Mouse (Mus musculus) liver, embryonic 13.5 days (tissue): ENCODE measurements around the gene Aire. TPM values are rescaled to one million over a fixed set of nuclear protein-coding genes. Genes with fewer than 3 reads are reported as not detected.
A peak's percentile ranks its signal among the peaks of the same experiment; 100 is the strongest.

ENCODE experiments used
- ATAC-seq: fragments of 200-750 bp; cut with Nextera tagmentation; 2 replicates; pipeline ENCODE4 v1.8.0; 2017; ENCODE audit warnings: low read depth, mild to moderate bottlenecking, moderate number of reproducible peaks, moderate library complexity
- DNase-seq: peaks from one replicate; pipeline ENCODE4 v3.0.0; 2022
- H3K27ac ChIP-seq: fragments of 300-500 bp; sonication (generic); 2 replicates; pipeline ENCODE4 v1.5.1; 2015; ENCODE audit warnings: moderate library complexity, mild to moderate bottlenecking, inconsistent platforms
- H3K27me3 ChIP-seq: fragments of 300-500 bp; sonication (generic); 2 replicates; pipeline ENCODE4 v1.6.1; 2015; ENCODE audit warnings: mild to moderate bottlenecking, inconsistent platforms
- H3K36me3 ChIP-seq: fragments of 300-500 bp; sonication (generic); 2 replicates; pipeline ENCODE4 v1.6.1; 2015; ENCODE audit warnings: mild to moderate bottlenecking, inconsistent platforms
- H3K4me1 ChIP-seq: fragments of 300-500 bp; sonication (generic); replicated peaks from 2 replicates; pipeline ENCODE4 v1.6.1; 2015; ENCODE audit warnings: inconsistent platforms
- H3K4me2 ChIP-seq: fragments of 300-500 bp; sonication (generic); 2 replicates; pipeline ENCODE4 v1.6.1; 2015; ENCODE audit warnings: inconsistent platforms, mild to moderate bottlenecking, moderate library complexity
- H3K4me3 ChIP-seq: fragments of 300-500 bp; sonication (generic); replicated peaks from 2 replicates; pipeline ENCODE4 v1.5.1; 2015; ENCODE audit warnings: mild to moderate bottlenecking, inconsistent platforms
- H3K9ac ChIP-seq: fragments of 300-500 bp; sonication (generic); 2 replicates; pipeline ENCODE4 v1.6.1; 2015; ENCODE audit warnings: mild to moderate bottlenecking, inconsistent platforms
- H3K9me3 ChIP-seq: fragments of 300-500 bp; sonication (generic); replicated peaks from 2 replicates; pipeline ENCODE4 v1.6.1; 2016; ENCODE audit warnings: inconsistent platforms
- WGBS: fragments of 180-500 bp; shearing (Covaris S2); methylation state at CpG from one replicate; pipeline ENCODE4 v1.1.7; 2015; ENCODE audit not compliant: insufficient replicate concordance; 5-methylcytosine and 5-hydroxymethylcytosine counted together
- polyA plus RNA-seq: library from polyadenylated mRNA; unstranded; fragments of >200 nt; fragmentation: Nextera tagmentation; extraction: Ambion mirVana; gene quantifications from 2 replicates; pipeline ENCODE4 v1.2.1, GENCODE M21; 2015

Gene Aire
- not detected in 2 replicates for polyA plus RNA-seq

DNA sequence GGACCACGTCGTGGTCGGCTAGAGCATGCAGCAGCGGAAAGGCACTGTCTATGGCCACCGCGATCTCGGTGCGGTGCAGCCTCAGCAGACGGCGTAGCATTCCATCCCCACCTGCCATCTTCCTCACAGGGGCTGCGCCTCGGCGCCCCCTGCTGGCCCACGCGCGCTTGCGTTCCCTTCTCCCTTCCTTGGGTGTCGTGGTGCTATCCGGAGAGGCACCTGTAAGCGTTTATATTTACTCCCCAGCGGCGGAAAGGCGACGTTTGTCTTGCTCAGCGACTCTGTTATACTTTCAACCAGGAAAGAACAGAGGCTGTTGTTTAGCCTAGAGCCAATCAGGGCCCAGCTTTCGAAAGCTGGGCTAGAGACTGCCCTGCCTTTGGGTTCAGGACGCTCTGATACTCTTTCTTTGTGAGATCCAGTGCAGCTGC lies at the start of gene Aire:
Gene Aire (minus strand): TSS at position 205 of the 431 bp plus-strand sequence.
- Histone ChIP-seq H3K9ac (no peak within 1 kb of the TSS), H3K9me3 (no peaks in the 10 kb centered on the region), H3K4me2 (peak within 1 kb of the TSS; percentile 32), H3K36me3 (no peaks in the 10 kb centered on the region), H3K27ac (no peak within 1 kb of the TSS), H3K27me3 (peaks cover 12% of the 10 kb centered on the region), H3K4me1 (peaks cover 5% of the 10 kb centered on the region), H3K4me3 (no peak within 1 kb of the TSS)
- DNase-seq (peak; percentile 33), ATAC-seq (no peak)
- 3% methylated on average over 27 of the region's 27 CpGs for WGBS

DNA sequence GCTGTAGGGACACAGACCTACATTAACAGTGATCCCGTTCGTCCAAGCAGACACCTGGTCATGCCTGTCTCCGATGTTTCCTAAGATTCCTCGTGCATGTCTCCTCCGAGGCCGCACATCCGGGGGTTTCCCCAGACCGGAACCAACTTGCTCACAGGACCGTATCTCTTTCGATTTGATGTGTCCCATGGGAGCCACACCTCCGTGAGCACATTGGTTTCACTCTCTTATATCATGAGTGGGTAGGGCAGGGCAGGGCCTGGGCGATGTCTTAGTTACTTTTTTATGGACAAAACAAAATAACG lies 49.3 kb upstream of the Aire start:
- H3K9ac ChIP-seq: no peak overlapping the region
- DNase-seq (no peak), ATAC-seq (no peak)
- 72% methylated on average over 13 of the region's 13 CpGs for WGBS
- H3K4me1 ChIP-seq: peaks cover 6% of the 10 kb centered on the region; the same call in 1 of the 2 replicates
- H3K9me3 ChIP-seq: no peaks in the 10 kb centered on the region
- no peaks in the 10 kb centered on the region for H3K27me3 ChIP-seq
- H3K4me3 ChIP-seq: no peak overlapping the region
- no peaks in the 10 kb centered on the region for H3K36me3 ChIP-seq
- no peak overlapping the region for H3K27ac ChIP-seq
- no peak overlapping the region for H3K4me2 ChIP-seq

DNA sequence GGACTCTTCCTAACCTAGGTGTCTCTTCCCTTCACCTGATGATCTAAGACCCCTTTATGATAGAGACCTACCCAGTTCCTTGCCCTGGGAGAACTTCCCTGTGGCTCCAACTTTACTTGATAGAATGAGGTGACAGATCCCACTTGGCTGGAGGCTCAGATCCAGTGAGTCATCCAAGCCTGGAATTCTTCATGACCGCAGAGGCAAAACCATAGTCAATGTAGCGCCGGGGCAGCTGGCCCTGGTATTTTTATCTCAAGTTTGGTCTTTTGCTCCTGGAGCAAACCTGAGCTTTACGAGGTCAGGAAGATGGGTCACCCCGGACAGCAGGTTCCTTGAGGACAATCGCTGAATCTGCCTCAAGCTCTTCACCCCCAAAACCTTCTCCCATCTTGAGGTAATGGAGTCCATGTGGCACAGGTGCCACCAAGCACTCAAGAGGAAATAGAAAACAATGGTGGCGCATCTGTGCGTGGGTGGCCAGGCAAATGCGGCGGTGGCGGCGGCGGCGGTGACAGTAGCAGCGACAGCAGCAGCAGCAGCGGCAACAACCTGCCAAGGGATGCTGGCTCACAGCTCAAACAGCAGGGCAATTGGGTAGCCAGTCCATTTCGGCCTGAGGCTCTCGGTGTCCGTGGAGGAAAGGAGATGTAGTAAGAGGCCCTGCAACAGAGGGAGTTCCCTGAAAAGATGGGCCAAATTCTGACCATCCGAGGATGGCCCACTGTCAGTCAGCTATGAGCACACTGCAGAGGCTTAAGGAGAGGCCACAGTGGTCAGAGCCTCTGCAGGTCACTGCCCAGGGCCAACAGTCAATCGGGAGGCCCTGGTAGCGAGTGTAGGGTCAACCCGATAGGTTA lies 48.7 kb upstream of the Aire start:
- Histone ChIP-seq H3K4me1 (peaks cover 6% of the 10 kb centered on the region; the same call in 1 of the 2 replicates), H3K9me3 (no peaks in the 10 kb centered on the region), H3K4me3 (no peak overlapping the region), H3K36me3 (no peaks in the 10 kb centered on the region), H3K9ac (no peak overlapping the region), H3K27me3 (no peaks in the 10 kb centered on the region), H3K4me2 (no peak overlapping the region), H3K27ac (no peak overlapping the region)
- WGBS: 76% methylated on average over 23 of the region's 23 CpGs
- ATAC-seq (no peak), DNase-seq (no peak)

DNA sequence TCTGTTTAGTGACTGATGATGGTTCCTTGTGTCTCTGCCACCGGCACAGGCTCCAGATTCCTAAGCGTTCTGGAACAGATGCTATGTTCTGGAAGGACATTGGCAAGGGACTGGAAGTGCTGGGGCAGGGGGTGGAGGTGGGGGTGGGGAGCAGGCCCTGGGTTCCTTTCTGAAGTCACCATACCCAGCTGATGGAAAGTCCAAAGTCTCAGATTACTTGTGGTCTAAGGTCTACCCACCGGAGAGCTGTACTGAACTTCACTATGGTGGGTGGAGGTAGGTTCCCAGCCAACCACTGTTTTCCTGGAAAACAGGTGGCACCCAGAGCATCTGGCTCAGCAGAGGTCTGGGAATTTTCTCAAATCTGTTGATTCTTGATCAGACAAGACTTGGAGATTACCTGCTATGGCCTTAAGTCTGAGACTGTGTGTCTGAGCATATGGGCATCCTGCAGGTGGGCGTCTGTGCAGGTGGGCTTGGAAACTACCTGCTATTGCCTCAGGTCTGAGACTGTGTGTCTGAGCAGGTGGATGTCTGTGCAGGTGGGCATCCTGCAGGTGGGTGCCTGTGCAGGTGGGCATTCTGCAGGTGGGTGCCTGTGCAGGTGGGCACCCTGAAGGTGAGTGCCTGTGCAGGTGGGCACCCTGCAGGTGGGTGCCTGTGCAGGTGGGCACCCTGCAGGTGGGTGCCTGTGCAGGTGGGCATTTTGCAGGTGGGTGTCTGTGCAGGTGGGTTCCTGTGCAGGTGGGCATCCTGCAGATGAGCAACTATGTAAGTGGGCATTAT lies 47.5 kb upstream of the Aire start:
- 60% methylated on average over 4 of the region's 4 CpGs for WGBS
- Histone ChIP-seq H3K9me3 (no peaks in the 10 kb centered on the region), H3K4me1 (peaks cover 6% of the 10 kb centered on the region; the same call in 1 of the 2 replicates), H3K9ac (no peak overlapping the region), H3K36me3 (no peaks in the 10 kb centered on the region), H3K27me3 (no peaks in the 10 kb centered on the region), H3K4me3 (no peak overlapping the region), H3K4me2 (no peak overlapping the region), H3K27ac (no peak overlapping the region)
- DNase-seq (no peak), ATAC-seq (no peak)

DNA sequence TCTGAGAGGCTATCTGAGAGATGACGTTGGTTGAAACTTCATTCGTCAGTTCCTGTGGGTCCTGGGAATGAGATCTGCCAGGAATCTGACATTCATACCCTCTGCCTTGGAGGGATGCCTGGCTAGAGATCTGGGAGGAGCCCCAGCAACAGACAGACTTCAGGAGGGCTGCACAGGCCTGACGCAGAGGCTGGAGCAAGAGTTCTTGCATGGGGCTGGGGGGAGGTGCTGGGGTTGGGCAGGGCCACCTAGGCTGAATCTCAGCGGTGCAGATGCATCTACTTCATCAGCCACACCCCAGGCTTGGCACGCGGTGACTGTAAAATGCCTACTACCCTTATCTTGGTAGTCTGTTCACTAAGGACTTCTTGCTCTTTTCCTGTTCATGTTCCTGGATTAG lies 46.8 kb upstream of the Aire start:
- 31% methylated on average over 6 of the region's 6 CpGs for WGBS

DNA sequence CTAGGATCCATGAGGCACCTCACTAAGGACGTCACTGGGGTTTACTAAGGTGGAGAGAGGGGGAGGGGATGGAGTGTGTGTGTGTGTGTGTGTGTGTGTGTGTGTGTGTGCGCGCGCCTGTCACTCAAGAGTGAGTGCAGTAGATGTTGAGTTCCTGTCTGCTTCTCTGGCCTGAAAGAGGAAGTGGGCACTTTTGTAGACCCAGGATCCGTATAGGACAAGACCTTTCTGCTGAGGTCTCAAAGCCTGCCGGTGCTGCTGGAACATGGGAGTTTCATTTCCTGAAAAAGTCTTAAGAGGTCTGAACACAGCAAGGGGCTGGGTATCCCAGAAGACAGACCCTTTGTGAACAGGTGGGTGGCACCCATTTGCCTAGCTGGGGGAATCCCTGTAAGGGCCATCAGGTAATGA lies 43.7 kb upstream of the Aire start:
- H3K9ac ChIP-seq: no peak overlapping the region
- H3K4me2 ChIP-seq: no peak overlapping the region
- no peaks in the 10 kb centered on the region for H3K27me3 ChIP-seq
- H3K4me3 ChIP-seq: no peak overlapping the region
- peak; percentile 31; the same call in 1 of the 2 replicates for ATAC-seq
- no peak overlapping the region for H3K27ac ChIP-seq
- no peak for DNase-seq
- WGBS: 14% methylated on average over 6 of the region's 6 CpGs
- H3K36me3 ChIP-seq: no peaks in the 10 kb centered on the region
- no peaks in the 10 kb centered on the region for H3K9me3 ChIP-seq
- H3K4me1 ChIP-seq: peaks cover 6% of the 10 kb centered on the region; the same call in 1 of the 2 replicates

More for the DNA sequence above, 46.8 kb upstream of the Aire start:
- H3K4me2 ChIP-seq: no peak overlapping the region
- no peak overlapping the region for H3K27ac ChIP-seq
- H3K9ac ChIP-seq: no peak overlapping the region
- peaks cover 6% of the 10 kb centered on the region; the same call in 1 of the 2 replicates for H3K4me1 ChIP-seq
- H3K27me3 ChIP-seq: no peaks in the 10 kb centered on the region
- ATAC-seq (no peak), DNase-seq (no peak)
- no peaks in the 10 kb centered on the region for H3K36me3 ChIP-seq
- H3K9me3 ChIP-seq: no peaks in the 10 kb centered on the region
- H3K4me3 ChIP-seq: no peak overlapping the region

DNA sequence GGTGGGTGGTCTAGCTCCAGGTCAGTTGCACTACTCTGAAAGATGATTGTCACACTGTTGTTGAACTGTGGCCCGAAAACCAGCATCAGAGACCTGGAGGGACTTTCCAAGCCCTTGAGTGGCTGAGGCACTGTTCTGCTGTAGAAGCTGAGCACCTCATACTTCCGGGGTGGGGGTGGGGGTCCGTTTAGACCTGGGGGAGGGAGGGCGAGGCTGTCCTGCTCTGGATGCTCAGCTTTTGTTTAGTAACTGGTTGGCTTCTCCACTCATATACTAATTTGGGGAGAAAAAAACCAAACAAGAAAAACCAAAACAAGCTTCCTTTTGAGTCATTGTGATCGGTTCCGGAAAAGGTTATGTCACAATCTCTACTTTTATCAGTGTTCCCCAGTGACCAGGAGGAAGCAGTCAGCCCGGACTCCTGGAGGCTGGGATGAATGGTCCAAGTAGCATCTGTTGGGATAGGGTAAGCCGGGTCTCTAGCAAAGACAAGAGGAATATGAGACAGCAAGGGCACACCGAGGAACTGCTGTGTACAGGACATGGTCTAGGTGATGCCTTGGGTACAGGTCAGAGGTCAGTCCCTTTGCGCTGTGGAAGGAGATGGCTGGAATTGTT lies 43.1 kb upstream of the Aire start:
- no peaks in the 10 kb centered on the region for H3K9me3 ChIP-seq
- WGBS: 23% methylated on average over 10 of the region's 10 CpGs
- DNase-seq (no peak), ATAC-seq (no peak)
- H3K36me3 ChIP-seq: no peaks in the 10 kb centered on the region
- H3K9ac ChIP-seq: no peak overlapping the region
- H3K27ac ChIP-seq: no peak overlapping the region
- H3K4me3 ChIP-seq: no peak overlapping the region
- H3K27me3 ChIP-seq: no peaks in the 10 kb centered on the region
- H3K4me2 ChIP-seq: no peak overlapping the region
- H3K4me1 ChIP-seq: peaks cover 6% of the 10 kb centered on the region; the same call in 1 of the 2 replicates

DNA sequence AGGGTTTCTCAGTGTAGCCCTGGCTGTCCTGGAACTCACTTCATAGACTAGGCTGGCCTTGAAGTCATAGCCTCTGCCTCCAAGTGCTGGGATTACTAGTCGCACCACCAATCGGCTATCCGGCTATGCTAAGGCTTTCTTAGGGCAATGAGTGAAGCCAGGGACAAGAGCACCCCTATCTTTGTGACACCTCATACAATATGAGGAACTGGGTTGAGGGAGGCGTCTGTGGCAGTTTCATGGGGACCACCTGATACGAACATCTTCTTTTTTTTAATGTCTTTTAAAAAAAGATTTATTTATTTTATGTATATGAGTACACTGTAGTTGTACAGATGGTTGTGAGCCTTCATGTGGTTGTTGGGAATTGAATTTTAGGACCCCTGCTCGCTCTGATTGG lies 42.3 kb upstream of the Aire start:
- H3K27me3 ChIP-seq: no peaks in the 10 kb centered on the region
- no peaks in the 10 kb centered on the region for H3K9me3 ChIP-seq
- no peak for ATAC-seq
- no peak overlapping the region for H3K4me3 ChIP-seq
- no peaks in the 10 kb centered on the region for H3K36me3 ChIP-seq
- 73% methylated on average over 6 of the region's 6 CpGs for WGBS
- no peak overlapping the region for H3K4me2 ChIP-seq
- H3K9ac ChIP-seq: no peak overlapping the region
- no peak for DNase-seq
- H3K27ac ChIP-seq: no peak overlapping the region
- peaks cover 6% of the 10 kb centered on the region; the same call in 1 of the 2 replicates for H3K4me1 ChIP-seq

DNA sequence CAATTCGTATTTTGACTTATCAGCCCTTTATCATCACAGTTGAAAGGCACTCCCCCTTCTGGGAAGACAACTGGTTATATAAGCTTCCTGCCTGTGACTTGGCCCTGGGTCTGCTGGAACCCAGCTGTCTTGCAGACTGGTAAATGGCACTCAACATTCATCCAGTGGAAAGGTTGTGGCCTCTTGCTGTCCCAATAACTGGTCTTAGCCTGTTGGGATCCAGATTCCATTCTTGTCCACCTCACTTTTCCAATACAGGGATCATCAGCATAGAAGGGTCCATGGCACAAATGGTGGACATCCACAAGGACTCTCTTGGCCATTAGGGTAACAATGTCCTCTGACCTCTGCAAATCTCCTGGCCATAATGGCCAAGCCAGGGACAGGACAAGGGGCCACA lies 40.7 kb upstream of the Aire start:
- ATAC-seq (no peak), DNase-seq (no peak)
- Histone ChIP-seq H3K9me3 (no peaks in the 10 kb centered on the region), H3K4me1 (no peaks in the 10 kb centered on the region), H3K36me3 (no peaks in the 10 kb centered on the region), H3K4me3 (no peak overlapping the region), H3K9ac (no peak overlapping the region), H3K27me3 (no peaks in the 10 kb centered on the region), H3K4me2 (no peak overlapping the region), H3K27ac (no peak overlapping the region)
- 18% methylated on average over 1 of the region's 1 CpGs for WGBS

DNA sequence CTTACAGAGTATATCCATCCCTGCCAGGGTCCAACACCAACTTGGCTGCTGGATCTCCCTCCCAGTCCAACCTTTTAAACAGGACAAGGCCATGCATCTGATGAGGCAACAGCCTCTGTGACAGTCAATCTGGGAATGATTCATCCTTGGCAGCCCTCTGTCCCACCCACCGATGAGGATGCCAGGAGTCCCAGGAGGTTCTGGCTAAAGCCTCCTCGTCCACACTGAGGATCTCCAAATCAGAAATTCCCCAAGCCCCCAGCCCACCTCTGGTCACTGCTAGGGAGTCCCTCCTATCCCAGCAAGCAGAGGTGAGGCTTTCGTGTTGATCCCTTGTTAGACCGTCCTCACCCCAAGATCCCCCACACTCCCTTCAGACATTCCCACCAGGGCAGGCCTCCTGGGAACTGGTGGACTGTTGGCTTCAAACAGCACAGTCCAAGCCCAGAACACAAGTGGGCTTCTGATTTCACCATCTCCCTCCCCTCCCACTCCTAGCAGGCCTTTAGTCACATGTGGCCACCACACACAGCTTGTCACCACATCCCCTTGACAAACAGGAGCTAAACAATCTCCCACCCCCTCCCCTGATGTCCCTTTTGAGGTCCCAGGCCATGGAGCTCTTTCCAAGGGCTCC lies 36.7 kb upstream of the Aire start:
- no peak for DNase-seq
- H3K4me1 ChIP-seq: no peaks in the 10 kb centered on the region
- 66% methylated on average over 4 of the region's 4 CpGs for whole genome bisulfite sequencing

DNA sequence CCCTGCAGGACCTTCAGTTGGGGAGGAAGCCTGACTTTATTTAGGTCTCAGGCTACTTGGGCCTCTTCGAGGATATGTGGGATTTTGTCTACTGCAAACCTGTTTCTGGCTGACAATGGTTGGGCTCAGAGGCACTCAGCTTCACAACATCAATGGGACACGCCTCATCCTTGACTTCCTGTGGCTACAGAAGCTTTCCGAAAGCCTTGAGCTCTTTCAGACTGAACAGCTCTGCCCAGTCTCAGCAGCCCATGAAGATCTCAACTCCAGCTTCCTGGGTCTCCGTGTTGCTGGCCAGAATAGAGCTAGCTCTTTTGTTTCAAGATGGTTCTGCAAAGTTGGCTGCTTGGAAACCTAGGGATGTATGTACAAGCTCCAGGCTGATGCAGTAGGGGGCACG lies 34.9 kb upstream of the Aire start:
- Histone ChIP-seq H3K9me3 (no peaks in the 10 kb centered on the region), H3K4me3 (no peak overlapping the region), H3K27ac (no peak overlapping the region), H3K36me3 (peaks cover 4% of the 10 kb centered on the region; the same call in 1 of the 2 replicates), H3K4me1 (no peaks in the 10 kb centered on the region), H3K27me3 (no peaks in the 10 kb centered on the region), H3K4me2 (no peak overlapping the region), H3K9ac (no peak overlapping the region)
- no peak for ATAC-seq
- DNase-seq: no peak
- WGBS: 37% methylated on average over 5 of the region's 5 CpGs

More for the DNA sequence above, 36.7 kb upstream of the Aire start:
- no peak overlapping the region for H3K4me2 ChIP-seq
- no peak overlapping the region for H3K4me3 ChIP-seq
- H3K36me3 ChIP-seq: peaks cover 4% of the 10 kb centered on the region; the same call in 1 of the 2 replicates
- H3K9ac ChIP-seq: no peak overlapping the region
- H3K27me3 ChIP-seq: no peaks in the 10 kb centered on the region
- no peak for ATAC-seq
- H3K9me3 ChIP-seq: no peaks in the 10 kb centered on the region
- no peak overlapping the region for H3K27ac ChIP-seq
